Mouse (Mus musculus) ZHBTc4 (cell line): ENCODE measurements around the gene Glipr2.

ENCODE experiments used
- DNase-seq: peaks from one replicate; pipeline ENCODE4 v3.0.0-alpha.2; 2011; ENCODE audit warnings: low read depth, low spot score

Gene Glipr2

DNA sequence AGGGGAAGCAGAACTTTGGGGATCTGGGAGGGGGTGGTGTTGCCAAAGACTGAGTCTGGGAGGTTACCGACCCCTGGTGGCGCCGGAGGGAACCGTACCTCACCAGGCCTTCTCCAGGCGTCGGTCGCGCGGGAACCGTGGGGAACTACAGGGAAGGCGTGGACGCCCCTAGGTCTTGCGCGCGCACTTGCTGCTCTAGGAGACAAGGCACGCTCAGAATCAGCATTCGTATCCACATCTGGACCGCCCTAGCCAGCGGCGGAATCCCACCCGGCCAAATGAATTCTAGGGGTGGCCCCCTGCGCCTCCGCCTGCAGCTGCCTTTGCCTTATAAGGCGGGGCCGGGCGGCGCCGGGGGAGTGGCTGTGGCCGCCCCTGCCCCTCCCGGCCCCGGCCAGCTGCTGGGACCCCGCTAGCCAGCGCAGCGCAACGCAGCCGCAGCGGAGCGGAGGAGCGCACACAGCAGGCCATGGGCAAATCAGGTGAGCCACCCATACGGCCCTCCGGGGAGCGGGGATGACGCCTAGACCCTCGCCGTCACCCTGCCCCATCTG, at the start of gene Glipr2:
Glipr2 (plus strand) TSS at position 110 of the 554 bp plus-strand sequence.
- DNase-seq: peak; percentile 98

DNA sequence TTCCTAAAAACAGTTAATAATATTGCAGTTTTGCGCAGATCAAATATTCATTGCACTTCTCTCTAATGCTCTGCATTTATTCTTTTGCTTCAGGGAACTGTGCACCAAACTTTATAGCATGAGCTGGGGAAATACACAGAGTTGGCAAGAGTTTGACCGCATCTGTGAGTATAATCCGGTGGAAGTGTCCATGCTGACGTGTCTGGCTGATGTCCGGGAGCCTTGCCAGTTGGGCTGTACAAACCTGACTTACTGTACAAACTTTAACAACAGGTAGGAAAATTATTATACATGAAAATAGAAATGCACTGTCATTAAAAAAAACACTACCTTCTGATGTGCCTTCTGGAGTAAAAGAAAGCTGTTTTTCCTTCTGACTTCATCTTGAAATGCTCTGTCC, 39.0 kb upstream of the Glipr2 start:
- DNase-seq: no peak

- DNase-seq: peak; percentile 43
These were observed 36.6 kb upstream of the Glipr2 start for GRCm38 (mm10) chr4:43920602-43921001.

GRCm38 (mm10) chr4:43925125-43925524, 32.1 kb upstream of the Glipr2 start:
- no peak for DNase-seq

- peak; percentile 90 for DNase-seq
These were observed 31.4 kb upstream of the Glipr2 start for GRCm38 (mm10) chr4:43925779-43926178.

GRCm38 (mm10) chr4:43927826-43928225, 29.4 kb upstream of the Glipr2 start:
- peak; percentile 77 for DNase-seq

GRCm38 (mm10) chr4:43931877-43932276, 25.3 kb upstream of the Glipr2 start:
- no peak for DNase-seq

GRCm38 (mm10) chr4:43936186-43936585, 21.0 kb upstream of the Glipr2 start:
- DNase-seq: no peak

GRCm38 (mm10) chr4:43936749-43937674, 20.2 kb upstream of the Glipr2 start:
- no peak for DNase-seq

DNA sequence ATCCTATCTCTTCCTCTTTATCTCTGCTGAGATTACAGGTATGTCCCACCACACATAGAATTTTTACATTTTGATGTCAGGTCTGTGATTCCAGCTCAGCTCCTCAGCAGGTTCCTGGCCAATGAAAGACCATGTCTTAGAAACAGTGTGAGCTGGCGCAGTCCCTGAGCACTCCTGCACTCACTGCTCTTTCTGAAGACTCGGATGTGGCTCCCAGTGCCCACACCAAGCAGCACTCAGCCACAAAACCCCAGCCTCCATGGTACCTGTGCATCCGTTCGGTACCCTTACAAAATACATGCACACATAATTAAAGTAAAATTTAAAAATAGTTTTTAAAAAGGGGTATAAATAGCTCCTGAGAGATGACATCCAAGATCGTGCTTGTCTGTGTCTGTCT, 15.9 kb upstream of the Glipr2 start:
- DNase-seq: no peak

GRCm38 (mm10) chr4:43942421-43942820, 14.8 kb upstream of the Glipr2 start:
- DNase-seq: no peak

DNA sequence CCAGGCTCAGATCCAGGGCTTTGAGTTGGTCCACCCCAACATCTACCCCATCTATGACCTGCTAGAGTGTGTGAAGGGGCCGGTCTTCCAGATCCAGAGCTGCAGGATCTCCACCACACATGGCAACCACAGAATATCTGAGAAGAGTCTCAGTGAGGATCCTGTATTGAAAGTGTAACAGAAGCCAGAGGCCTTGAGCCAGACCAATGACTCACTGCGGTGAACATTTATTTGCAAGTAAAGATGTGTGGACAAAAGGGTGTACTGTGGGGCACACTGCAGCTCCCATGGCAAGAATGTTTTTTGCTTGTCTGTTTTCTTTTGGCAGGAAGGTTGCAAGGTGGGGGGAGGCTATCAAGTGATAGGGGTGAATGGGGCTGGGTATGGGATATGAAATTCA, 9.6 kb upstream of the Glipr2 start:
- DNase-seq: no peak

DNA sequence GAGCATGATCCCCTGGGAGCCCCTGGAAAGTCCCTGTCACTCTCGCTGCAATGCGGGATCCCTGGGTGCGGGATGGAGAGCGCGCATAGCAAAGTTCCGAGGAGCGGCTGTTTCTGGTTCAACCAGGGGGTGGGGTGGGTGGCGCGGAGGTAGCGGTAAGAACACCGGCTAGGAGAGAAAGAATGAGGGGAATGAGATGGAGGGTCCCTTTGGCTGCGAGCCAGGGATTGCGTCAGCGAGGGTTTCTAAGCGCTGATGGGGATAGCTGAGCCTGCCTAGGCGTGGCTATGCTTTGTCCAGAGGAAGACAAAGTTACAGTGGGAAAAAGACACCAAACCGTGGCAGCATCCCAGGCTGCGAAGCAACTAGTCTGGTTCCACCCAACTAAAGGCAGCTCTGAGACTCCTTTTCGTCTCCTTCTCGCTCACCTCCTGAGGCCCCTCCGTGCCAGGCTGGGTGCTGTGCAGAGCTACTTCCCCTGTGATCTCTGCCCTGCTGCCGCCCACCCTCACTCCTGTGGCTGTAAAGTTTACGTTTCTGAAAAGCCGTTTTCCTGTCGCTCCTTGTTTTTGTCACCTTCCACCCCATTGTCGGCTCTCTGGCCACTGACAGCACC, 753 bp downstream of the Glipr2 start:
- peak; percentile 86 for DNase-seq

- no peak for DNase-seq
These were observed 2.5 kb downstream of the Glipr2 start for GRCm38 (mm10) chr4:43959523-43960179.

GRCm38 (mm10) chr4:43960207-43960606, 3.0 kb downstream of the Glipr2 start:
- no peak for DNase-seq

- DNase-seq: no peak
These were observed 7.2 kb downstream of the Glipr2 start for GRCm38 (mm10) chr4:43964326-43964833.

DNA sequence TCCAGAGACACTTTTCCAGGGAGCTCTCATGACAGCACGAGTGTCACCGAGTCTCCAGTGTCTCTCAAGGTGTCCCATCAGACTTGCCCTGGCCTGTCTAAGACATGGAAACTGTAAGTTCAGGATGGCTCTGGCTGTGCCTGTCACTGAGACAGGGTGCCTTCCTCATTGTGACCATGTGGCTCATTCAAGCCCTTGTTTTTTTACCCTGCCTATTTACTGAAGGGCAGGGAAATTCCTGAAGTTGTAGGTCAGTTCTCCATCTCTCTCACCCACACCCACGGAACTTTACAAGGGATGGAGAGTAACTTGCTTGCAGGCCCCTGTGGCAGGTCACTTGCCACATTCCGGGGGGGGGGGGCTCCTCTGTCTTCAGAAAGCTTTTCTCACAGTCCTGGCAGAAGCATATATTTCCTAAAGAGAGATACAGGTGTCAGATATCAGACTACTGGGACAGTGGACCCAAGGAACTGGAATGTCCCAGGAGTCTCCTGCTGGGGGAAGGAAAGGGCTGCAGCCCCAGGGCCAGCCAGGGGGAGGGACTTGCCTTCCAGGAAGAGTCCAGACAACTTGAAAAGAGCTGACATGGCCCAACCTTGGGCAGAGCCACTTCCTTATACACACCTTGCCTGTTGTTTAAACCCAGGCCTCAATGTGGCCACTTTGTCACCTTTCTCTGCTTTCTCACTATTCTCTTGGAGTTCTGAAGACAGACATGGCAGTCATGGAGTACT, 7.9 kb downstream of the Glipr2 start:
- DNase-seq: peak; percentile 75

GRCm38 (mm10) chr4:43965856-43966535, 8.8 kb downstream of the Glipr2 start:
- DNase-seq: peak; percentile 53

- no peak for DNase-seq
These were observed 11.4 kb downstream of the Glipr2 start for GRCm38 (mm10) chr4:43968650-43969049.

GRCm38 (mm10) chr4:43969373-43969772, 12.2 kb downstream of the Glipr2 start:
- no peak for DNase-seq
